27 mouse cellular contexts compared by ENCODE assay signal in genomic region chr16:91356760-91357525, GRCm38 (mm10). TPM values are rescaled to one million over a fixed set of nuclear protein-coding genes. Genes with fewer than 3 reads are reported as not detected.
DNase-seq lines count a peak whose midpoint lies in the region; ATAC-seq and TF ChIP-seq lines count a peak whose summit lies in the region.
"Had no signal": no experiment of that assay in that cellular context is flagged by ENCODE, and none has a peak within 500 bp of the region (broad histone marks: within the 10 kb centered on the region; RNA-seq: fewer than 3 reads in every experiment).

No protein-coding gene starts in this region.

- no peak overlapping the region for H3K4me3 ChIP-seq in liver, adult 2 months (ENCODE audit: insufficient read depth, low read depth, low read length)
- no peak overlapping the region for H3K4me3 ChIP-seq in bone marrow macrophage, adult 2 months (ENCODE audit: insufficient read depth, low read length)
- no peak overlapping the region for H3K4me3 ChIP-seq in liver, postnatal 0 days (ENCODE audit: low read depth, low read length)
- H3K4me3 ChIP-seq: embryonic facial prominence, embryonic 12.5 days; hindbrain, embryonic 13.5 days; limb, embryonic 12.5 days; megakaryocyte, embryonic 14.5 days had no signal

- TF ChIP-seq CTCF in liver, adult 2 months (IDR thresholded peaks at IDR 0.05; ENCODE audit: low read depth, low read length) = no peak
- TF ChIP-seq CTCF in bone marrow macrophage, adult 2 months (IDR thresholded peaks at IDR 0.05; ENCODE audit: low read depth, low read length) = no peak
- TF ChIP-seq CTCF in liver, postnatal 0 days (IDR thresholded peaks at IDR 0.05; ENCODE audit: low read depth) = no peak

- H3K79me2 ChIP-seq in liver, adult 2 months (ENCODE audit: control insufficient read depth, insufficient read depth, low read length) = no peaks in the 10 kb centered on the region

- H3K27me3 ChIP-seq in liver, adult 2 months (ENCODE audit: control insufficient read depth, insufficient read depth, low read length) = no peaks in the 10 kb centered on the region
- no peaks in the 10 kb centered on the region for H3K27me3 ChIP-seq in liver, postnatal 0 days (ENCODE audit: insufficient read depth, low read length)

- WGBS in liver, adult 2 months = 63% methylated on average over 10 of the region's 10 CpGs
- 78% methylated on average over 10 of the region's 10 CpGs for WGBS in liver, postnatal 0 days (ENCODE audit: insufficient replicate concordance)

- H3K9me3 ChIP-seq in liver, postnatal 0 days (ENCODE audit: low read length) = no peaks in the 10 kb centered on the region
- H3K9me3 ChIP-seq: embryonic facial prominence, embryonic 12.5 days; hindbrain, embryonic 13.5 days; limb, embryonic 12.5 days had no signal

- ATAC-seq in liver, postnatal 0 days = no peak

- H3K27ac ChIP-seq in liver, adult 2 months (replicated peaks; ENCODE audit: insufficient read depth, low read depth, low read length) = no peak overlapping the region
- H3K27ac ChIP-seq in bone marrow macrophage, adult 2 months (ENCODE audit: insufficient read depth, low read depth, low read length) = peak overlapping the region; percentile 8
- peak overlapping the region; percentile 50; the same call in 1 of the 2 replicates for H3K27ac ChIP-seq in liver, postnatal 0 days (ENCODE audit: low read depth)
- H3K27ac ChIP-seq: embryonic facial prominence, embryonic 12.5 days; hindbrain, embryonic 13.5 days; limb, embryonic 12.5 days had no signal

- intact Hi-C loops in gastrocnemius, postnatal 14 days (cut with DNase I; ENCODE audit: low total_unique reads) = loop anchor here (10.0 kb wide), 1 partner anchor 148 kb away; no protein-coding TSS in a partner anchor

- DNase-seq in adrenal gland, adult (ENCODE audit: inconsistent age in 2 of 2, low spot score in 1 of 2) = peak; percentile 77 to 90
- DNase-seq in adrenal gland, postnatal 4 days (ENCODE audit: low spot score in 2 of 2) = no peak
- peak; percentile 47 for DNase-seq in liver, adult 2 months (ENCODE audit: extremely low read depth, low read depth, low spot score)
- no peak for DNase-seq in liver
- no peak for DNase-seq in liver, postnatal 0 days
- no peak for DNase-seq in gastrocnemius, postnatal 14 days
- no peak for DNase-seq in left cerebral cortex, adult 9 months (ENCODE audit: low spot score in 2 of 2)
- DNase-seq: cerebellum, adult 11-12 months; cerebellum, postnatal 25 days; heart, postnatal 14 days; kidney, adult 11 months; lung, embryonic 14.5 days; midbrain, embryonic 14.5 days; right cerebral cortex, postnatal 14 days; thymus, postnatal 25 days had no signal

- H3K36me3 ChIP-seq in liver, adult 2 months (ENCODE audit: control insufficient read depth, insufficient read depth, low read length) = no peaks in the 10 kb centered on the region
- H3K36me3 ChIP-seq in liver, postnatal 0 days (replicated peaks; ENCODE audit: insufficient read depth, low read length) = no peaks in the 10 kb centered on the region
- H3K36me3 ChIP-seq: embryonic facial prominence, embryonic 12.5 days; hindbrain, embryonic 13.5 days; limb, embryonic 12.5 days had no signal

- 0 out of 2 replicates have a peak overlapping the region, but pooled peaks have one; percentile 17 for H3K9ac ChIP-seq in liver, adult 2 months (ENCODE audit: low read depth, low read length)
- H3K9ac ChIP-seq in liver, postnatal 0 days (replicated peaks) = no peak overlapping the region
- H3K9ac ChIP-seq: embryonic facial prominence, embryonic 12.5 days; hindbrain, embryonic 13.5 days; limb, embryonic 12.5 days; lung, embryonic 14.5 days had no signal

- TF ChIP-seq EP300 in liver, postnatal 0 days (IDR thresholded peaks at IDR 0.05; ENCODE audit: low read depth) = no peak

- H3K4me2 ChIP-seq in liver, postnatal 0 days (ENCODE audit: low read depth, low read length) = no peak overlapping the region
- H3K4me2 ChIP-seq: embryonic facial prominence, embryonic 12.5 days; heart, embryonic 11.5 days; hindbrain, embryonic 13.5 days; limb, embryonic 12.5 days; lung, embryonic 14.5 days had no signal

- peaks cover 23% of the 10 kb centered on the region for H3K4me1 ChIP-seq in liver, adult 2 months (ENCODE audit: control insufficient read depth, insufficient read depth, low read length)
- peaks cover 58% of the 10 kb centered on the region for H3K4me1 ChIP-seq in bone marrow macrophage, adult 2 months (ENCODE audit: control insufficient read depth, insufficient read depth, low read length)
- H3K4me1 ChIP-seq in liver, postnatal 0 days (ENCODE audit: insufficient read depth) = peaks cover 51% of the 10 kb centered on the region
- H3K4me1 ChIP-seq: limb, embryonic 12.5 days had no signal

- no peak for TF ChIP-seq POLR2A in liver, adult 2 months (IDR thresholded peaks at IDR 0.05; ENCODE audit: extremely low read depth, insufficient read depth, low read length)
- no peak for TF ChIP-seq POLR2A in bone marrow macrophage, adult 2 months (IDR thresholded peaks at IDR 0.05; ENCODE audit: borderline replicate concordance, low read depth, low read length)

RNA-seq across cellular contexts. Expression of gene Ifnar2, which starts 15.6 kb away (rescaled TPM):
- total RNA-seq in adrenal gland, postnatal 4 days (2021) = 10 to 100 TPM; 68.7 to 72.6 TPM
- total RNA-seq in liver, adult 2 months (2014; rRNA removed) = 69.1 and 84.2 TPM in 2 replicates
- polyA plus RNA-seq in liver, adult 2 months (2012; rRNA removed) = 115 and 144 TPM in 2 replicates
- polyA plus RNA-seq in bone marrow macrophage, adult 2 months (2012; ENCODE audit: insufficient read depth, insufficient read length, missing spikeins) = 237 and 238 TPM in 2 replicates
- polyA plus RNA-seq in liver, postnatal 0 days (2015; fragmentation: Nextera tagmentation; extraction: Ambion mirVana) = 107 and 113 TPM in 2 replicates
- 10 to 100 TPM; 14.6 to 15.2 TPM for total RNA-seq in gastrocnemius, postnatal 14 days (2021)

RNA-seq across cellular contexts. Expression of gene Gm21970, which starts 34.6 kb away (rescaled TPM):
- under 1 TPM in 1 of 2 experiments, not detected in 1; 0.59 TPM for total RNA-seq in adrenal gland, postnatal 4 days (2021)
- 0.83 TPM in 1 of 2 replicates, not detected in the other for total RNA-seq in liver, adult 2 months (2014; rRNA removed)
- polyA plus RNA-seq in liver, adult 2 months (2012; rRNA removed) = not detected in 2 replicates
- not detected in 2 replicates for polyA plus RNA-seq in bone marrow macrophage, adult 2 months (2012; ENCODE audit: insufficient read depth, insufficient read length, missing spikeins)
- polyA plus RNA-seq in liver, postnatal 0 days (2015; fragmentation: Nextera tagmentation; extraction: Ambion mirVana) = not detected in 2 replicates
- not detected for total RNA-seq in gastrocnemius, postnatal 14 days (2021)
- total RNA-seq: gastrocnemius, postnatal 4 days; heart, postnatal 14 days; layer of hippocampus, adult 18-20 months; layer of hippocampus, postnatal 25 days; left cerebral cortex, postnatal 10 days had no signal
- polyA plus RNA-seq: embryonic facial prominence, embryonic 12.5 days; heart, embryonic 11.5 days; hindbrain, embryonic 13.5 days; limb, embryonic 12.5 days; midbrain, embryonic 14.5 days; neural tube, embryonic 11.5 days; testis, adult 2 months had no signal

RNA-seq across cellular contexts. Expression of gene Il10rb, which starts 49.0 kb away (rescaled TPM):
- total RNA-seq in adrenal gland, postnatal 4 days (2021) = 100 to 1,000 TPM; 115 to 126 TPM
- 7.3 and 9.5 TPM in 2 replicates for total RNA-seq in liver, adult 2 months (2014; rRNA removed)
- 5.0 and 5.1 TPM in 2 replicates for polyA plus RNA-seq in liver, adult 2 months (2012; rRNA removed)
- polyA plus RNA-seq in bone marrow macrophage, adult 2 months (2012; ENCODE audit: insufficient read depth, insufficient read length, missing spikeins) = 345 and 358 TPM in 2 replicates
- 25.5 and 26.4 TPM in 2 replicates for polyA plus RNA-seq in liver, postnatal 0 days (2015; fragmentation: Nextera tagmentation; extraction: Ambion mirVana)
- total RNA-seq in gastrocnemius, postnatal 14 days (2021) = 10 to 100 TPM in 1 of 2 experiments, 1 to 10 TPM in 1; 9.0 to 10.1 TPM

Comparison
In these comparisons a context has a peak if more than half of its experiments do, and no peak if none do; other contexts are left out.
1. DNase-seq: peak in adrenal gland, adult (2 of 2) and liver, adult 2 months (single experiment); none in adrenal gland, postnatal 4 days (0 of 2), liver (single experiment), liver, postnatal 0 days (single experiment), gastrocnemius, postnatal 14 days (single experiment) and left cerebral cortex, adult 9 months (0 of 2).
2. RNA of gene Il10rb, which starts 49.0 kb away (total RNA-seq): 115 to 126 TPM in adrenal gland, postnatal 4 days; 9.0 to 10.1 TPM in gastrocnemius, postnatal 14 days and 7.3 to 9.5 TPM in liver, adult 2 months; every median in the first group is over 10 times any median in the second.